In genomic region chr4:126226640-126227039, GRCm38 (mm10) we compare ENCODE assay signal across 9 mouse cellular contexts. TPM values are rescaled to one million over a fixed set of nuclear protein-coding genes. Genes with fewer than 3 reads are reported as not detected.
DNase-seq lines count a peak whose midpoint lies in the region; ATAC-seq lines count a peak whose summit lies in the region.
"Had no signal": no experiment of that assay in that cellular context is flagged by ENCODE, and none has a peak within 500 bp of the region (broad histone marks: within the 10 kb centered on the region; RNA-seq: fewer than 3 reads in every experiment).

No protein-coding gene starts in this region.

- H3K9ac ChIP-seq in heart, embryonic 14.5 days (ENCODE audit: low read length), result no peak overlapping the region
- H3K9ac ChIP-seq in embryonic facial prominence, embryonic 14.5 days (ENCODE audit: low read depth, low read length), result 0 out of 2 replicates have a peak overlapping the region, but pooled peaks have one; percentile 40

- H3K9me3 ChIP-seq in heart, embryonic 14.5 days (ENCODE audit: control insufficient read depth, low read length), result no peaks in the 10 kb centered on the region
- H3K9me3 ChIP-seq in embryonic facial prominence, embryonic 14.5 days (ENCODE audit: control insufficient read depth, low read length), result no peaks in the 10 kb centered on the region
- no peaks in the 10 kb centered on the region for H3K9me3 ChIP-seq in midbrain, embryonic 10.5 days (replicated peaks)
- H3K9me3 ChIP-seq: G1E; heart, embryonic 15.5 days had no signal

- no peak; the same call in 1 of the 2 replicates for ATAC-seq in heart, embryonic 14.5 days (ENCODE audit: insufficient number of reproducible peaks, insufficient read depth, low FRiP score, low read depth)
- ATAC-seq in CD4-positive, CD25-positive, alpha-beta regulatory T cell, adult 4 months, result peak; percentile 19
- ATAC-seq in embryonic facial prominence, embryonic 14.5 days (ENCODE audit: low read depth), result no peak

- H3K4me1 ChIP-seq in heart, embryonic 14.5 days (ENCODE audit: control insufficient read depth in 2 of 2, insufficient read depth in 2 of 2, low read length in 2 of 2), result peaks cover 0 to 7% of the 10 kb centered on the region in 2 experiments; a peak in 1 of 4 replicates
- peaks cover 5% of the 10 kb centered on the region; the same call in 1 of the 2 replicates for H3K4me1 ChIP-seq in embryonic facial prominence, embryonic 14.5 days (ENCODE audit: control insufficient read depth, insufficient read depth, low read length)
- H3K4me1 ChIP-seq in midbrain, embryonic 10.5 days, result peaks cover 21% of the 10 kb centered on the region

- 49% methylated on average over 12 of the region's 12 CpGs for WGBS in heart, embryonic 14.5 days
- 52% methylated on average over 12 of the region's 12 CpGs for WGBS in embryonic facial prominence, embryonic 14.5 days
- WGBS in midbrain, embryonic 10.5 days, result 62% methylated on average over 12 of the region's 12 CpGs

- H3K4me2 ChIP-seq in heart, embryonic 14.5 days (ENCODE audit: low read length), result peak overlapping the region; percentile 59
- H3K4me2 ChIP-seq in embryonic facial prominence, embryonic 14.5 days (ENCODE audit: low read depth, low read length), result no peak overlapping the region

- H3K27ac ChIP-seq in heart, embryonic 14.5 days (replicated peaks in 1 of 2; ENCODE audit: control insufficient read depth in 1 of 2, insufficient read depth in 1 of 2, low read depth in 2 of 2, low read length in 2 of 2), result peak overlapping the region in 1 of 2 experiments; percentile 9; a peak in 1 of 4 replicates
- no peak overlapping the region for H3K27ac ChIP-seq in embryonic facial prominence, embryonic 14.5 days (replicated peaks; ENCODE audit: low read depth, low read length)
- no peak overlapping the region for H3K27ac ChIP-seq in midbrain, embryonic 10.5 days (replicated peaks)

- peaks cover 20% of the 10 kb centered on the region for H3K36me3 ChIP-seq in heart, embryonic 14.5 days (ENCODE audit: control insufficient read depth, insufficient read depth, low read length)
- H3K36me3 ChIP-seq in embryonic facial prominence, embryonic 14.5 days (ENCODE audit: control insufficient read depth, insufficient read depth, low read length), result peaks cover 19% of the 10 kb centered on the region
- peaks cover 20% of the 10 kb centered on the region for H3K36me3 ChIP-seq in midbrain, embryonic 10.5 days

- DNase-seq in heart, postnatal 36 days, result no peak
- DNase-seq in embryonic facial prominence, embryonic 14.5 days (ENCODE audit: low spot score), result no peak
- DNase-seq in midbrain, embryonic 10.5 days (ENCODE audit: low spot score), result no peak
- no peak for DNase-seq in embryo, embryonic 10 days (ENCODE audit: low spot score)
- no peak for DNase-seq in cerebellum, adult 8-10 months

- H3K27me3 ChIP-seq in heart, embryonic 14.5 days (ENCODE audit: control insufficient read depth, insufficient read depth, low read length), result no peaks in the 10 kb centered on the region
- no peaks in the 10 kb centered on the region for H3K27me3 ChIP-seq in embryonic facial prominence, embryonic 14.5 days (replicated peaks; ENCODE audit: control insufficient read depth, insufficient read depth, low read length)
- no peaks in the 10 kb centered on the region for H3K27me3 ChIP-seq in midbrain, embryonic 10.5 days (ENCODE audit: low read depth, poor library complexity, severe bottlenecking)
- H3K27me3 ChIP-seq: heart, embryonic 15.5 days had no signal

- intact Hi-C loops in heart, postnatal 36 days (cut with DNase I), result loop anchor here (1.0 to 2.0 kb wide), 4 partner anchors 26 to 83 kb away; partner anchors contain the start of gene Trappc3

- H3K4me3 ChIP-seq in heart, embryonic 14.5 days (ENCODE audit: control insufficient read depth in 1 of 2, insufficient read depth in 1 of 2, low read depth in 1 of 2, low read length in 2 of 2), result no peak overlapping the region
- H3K4me3 ChIP-seq in embryonic facial prominence, embryonic 14.5 days (ENCODE audit: low read depth, low read length), result no peak overlapping the region
- peak overlapping the region; percentile 37; the same call in 1 of the 2 replicates for H3K4me3 ChIP-seq in midbrain, embryonic 10.5 days

RNA-seq across cellular contexts. Expression of gene Thrap3, which starts 24.1 kb away (rescaled TPM):
- 132 and 148 TPM in 2 replicates for polyA plus RNA-seq in heart, embryonic 14.5 days (2014; fragmentation: Nextera tagmentation; extraction: Ambion mirVana)
- total RNA-seq in heart, postnatal 36 days (2021), result 100 to 1,000 TPM; 119 to 123 TPM
- 100 to 1,000 TPM; 222 to 330 TPM for polyA plus RNA-seq in CD4-positive, CD25-positive, alpha-beta regulatory T cell, adult 4 months (2017; shearing (Covaris generic))
- 185 and 198 TPM in 2 replicates for polyA plus RNA-seq in embryonic facial prominence, embryonic 14.5 days (2014; fragmentation: Nextera tagmentation; extraction: Ambion mirVana)
- polyA plus RNA-seq in midbrain, embryonic 10.5 days (2016; fragmentation: Nextera tagmentation; extraction: Ambion mirVana), result 244 and 256 TPM in 2 replicates

RNA-seq across cellular contexts. Expression of gene Map7d1, which starts 29.5 kb away (rescaled TPM):
- 41.8 and 46.8 TPM in 2 replicates for polyA plus RNA-seq in heart, embryonic 14.5 days (2014; fragmentation: Nextera tagmentation; extraction: Ambion mirVana)
- 100 to 1,000 TPM; 248 to 259 TPM for total RNA-seq in heart, postnatal 36 days (2021)
- 1 to 10 TPM; 2.0 to 6.3 TPM for polyA plus RNA-seq in CD4-positive, CD25-positive, alpha-beta regulatory T cell, adult 4 months (2017; shearing (Covaris generic))
- 62.4 and 64.2 TPM in 2 replicates for polyA plus RNA-seq in embryonic facial prominence, embryonic 14.5 days (2014; fragmentation: Nextera tagmentation; extraction: Ambion mirVana)
- 59.8 and 69.7 TPM in 2 replicates for polyA plus RNA-seq in midbrain, embryonic 10.5 days (2016; fragmentation: Nextera tagmentation; extraction: Ambion mirVana)

RNA-seq across cellular contexts. Expression of gene Trappc3, which starts 35.5 kb away (rescaled TPM):
- polyA plus RNA-seq in heart, embryonic 14.5 days (2014; fragmentation: Nextera tagmentation; extraction: Ambion mirVana), result 17.8 and 30.5 TPM in 2 replicates
- 10 to 100 TPM; 45.9 to 46.3 TPM for total RNA-seq in heart, postnatal 36 days (2021)
- polyA plus RNA-seq in CD4-positive, CD25-positive, alpha-beta regulatory T cell, adult 4 months (2017; shearing (Covaris generic)), result 100 to 1,000 TPM in 1 of 2 experiments, 10 to 100 TPM in 1; 64.4 to 121 TPM
- polyA plus RNA-seq in embryonic facial prominence, embryonic 14.5 days (2014; fragmentation: Nextera tagmentation; extraction: Ambion mirVana), result 32.9 and 33.0 TPM in 2 replicates
- polyA plus RNA-seq in midbrain, embryonic 10.5 days (2016; fragmentation: Nextera tagmentation; extraction: Ambion mirVana), result 85.2 and 94.4 TPM in 2 replicates

RNA-seq across cellular contexts. Expression of gene Col8a2, which starts 60.0 kb away (rescaled TPM):
- polyA plus RNA-seq in heart, embryonic 14.5 days (2014; fragmentation: Nextera tagmentation; extraction: Ambion mirVana), result 3.8 and 4.8 TPM in 2 replicates
- under 1 TPM; 0.61 to 0.62 TPM for total RNA-seq in heart, postnatal 36 days (2021)
- not detected for polyA plus RNA-seq in CD4-positive, CD25-positive, alpha-beta regulatory T cell, adult 4 months (2017; shearing (Covaris generic))
- 78.9 and 83.0 TPM in 2 replicates for polyA plus RNA-seq in embryonic facial prominence, embryonic 14.5 days (2014; fragmentation: Nextera tagmentation; extraction: Ambion mirVana)
- polyA plus RNA-seq in midbrain, embryonic 10.5 days (2016; fragmentation: Nextera tagmentation; extraction: Ambion mirVana), result 2.8 and 6.5 TPM in 2 replicates
- polyA plus RNA-seq: G1E had no signal
